Mouse (Mus musculus) gastrocnemius, postnatal 14 days (tissue): ENCODE results near the gene Armc2. TPM values are rescaled to one million over a fixed set of nuclear protein-coding genes. Genes with fewer than 3 reads are reported as not detected.
"Not testable (repeated sequence)": the region's sequence is repeated elsewhere in the genome, so short reads cannot be mapped to it uniquely, and the experiment has no call there.

ENCODE experiments used
- DNase-seq: peaks from one replicate; pipeline ENCODE4 v3.0.0; 2021; ENCODE audit warnings: mixed read lengths
- intact Hi-C: fragments of 180-260 bp; cut with DNase I; formaldehyde crosslinking; loops from one replicate; pipeline ENCODE4 v1.15.1; 2025; ENCODE audit warnings: low total_unique reads
- total RNA-seq, 2 experiments: library from RNA; stranded (reverse); gene quantifications; 2 replicates each; pipeline ENCODE4 v1.2.3; 2021

Armc2 gene
- total RNA-seq, 2 experiments from 2014 or later = 0.29 to 0.47 TPM

GRCm38 (mm10) chr10:41982821-41983220 is 35.4 kb downstream of the Armc2 start:
- no peak for DNase-seq
- intact Hi-C loops = loop anchor here (2.0 to 10.0 kb wide), 3 partner anchors 44 to 662 kb away; no protein-coding TSS in a partner anchor

DNA sequence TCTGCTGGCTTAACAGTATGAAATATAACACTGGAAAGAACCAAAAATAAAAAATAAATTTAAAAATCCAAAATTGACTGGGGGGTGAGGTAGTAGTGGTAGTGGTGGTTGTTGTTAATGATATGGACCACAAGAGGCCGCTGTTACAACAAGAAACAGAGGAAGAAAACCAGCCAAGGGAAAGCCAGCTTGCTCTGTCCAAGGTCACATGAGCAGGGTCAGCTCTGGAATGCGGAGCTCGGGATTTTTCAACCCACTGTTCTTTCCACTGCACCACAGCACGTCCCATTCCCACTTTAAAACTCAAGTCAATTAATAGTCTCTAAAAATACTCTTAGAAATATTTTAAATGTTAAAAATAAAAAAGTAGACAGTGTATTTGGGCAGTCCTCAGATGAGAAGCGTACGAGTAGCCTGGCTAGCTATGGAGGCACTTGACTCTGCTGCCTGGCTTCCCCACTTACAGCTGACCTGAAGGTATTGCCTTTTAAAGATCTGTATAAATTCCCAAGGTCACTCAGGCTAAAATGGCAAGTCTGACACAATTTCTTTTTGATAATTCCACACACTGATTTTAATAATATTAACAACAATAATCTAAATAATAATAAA is 37.4 kb downstream of the Armc2 start:
- intact Hi-C loops = loop anchor here (5.0 to 10.0 kb wide), 2 partner anchors 46 to 664 kb away; no protein-coding TSS in a partner anchor
- peak; percentile 63 for DNase-seq

GRCm38 (mm10) chr10:41978403-41979234 is 39.6 kb downstream of the Armc2 start:
- intact Hi-C loops = no loop called here
- DNase-seq = no peak

DNA sequence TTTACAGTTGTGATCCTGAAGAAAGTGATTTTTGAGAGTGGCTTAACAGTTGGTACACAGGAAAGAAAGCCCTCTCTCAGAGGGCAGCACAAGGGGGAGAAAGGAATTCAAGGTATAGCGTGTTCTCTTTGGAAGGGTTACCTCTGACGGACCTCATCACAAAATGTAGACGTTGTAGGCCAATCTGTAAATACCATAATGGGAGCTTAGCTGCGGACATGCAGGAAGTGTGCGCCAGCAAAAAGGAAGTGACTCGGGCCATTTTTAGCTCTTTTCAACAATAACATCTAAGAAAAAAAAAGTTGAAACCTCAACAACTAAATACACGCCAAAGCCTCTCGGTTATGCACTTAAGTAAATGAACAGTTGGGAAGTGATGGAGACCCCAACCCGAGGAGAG is 45.6 kb downstream of the Armc2 start:
- intact Hi-C loops = no loop called here

DNA sequence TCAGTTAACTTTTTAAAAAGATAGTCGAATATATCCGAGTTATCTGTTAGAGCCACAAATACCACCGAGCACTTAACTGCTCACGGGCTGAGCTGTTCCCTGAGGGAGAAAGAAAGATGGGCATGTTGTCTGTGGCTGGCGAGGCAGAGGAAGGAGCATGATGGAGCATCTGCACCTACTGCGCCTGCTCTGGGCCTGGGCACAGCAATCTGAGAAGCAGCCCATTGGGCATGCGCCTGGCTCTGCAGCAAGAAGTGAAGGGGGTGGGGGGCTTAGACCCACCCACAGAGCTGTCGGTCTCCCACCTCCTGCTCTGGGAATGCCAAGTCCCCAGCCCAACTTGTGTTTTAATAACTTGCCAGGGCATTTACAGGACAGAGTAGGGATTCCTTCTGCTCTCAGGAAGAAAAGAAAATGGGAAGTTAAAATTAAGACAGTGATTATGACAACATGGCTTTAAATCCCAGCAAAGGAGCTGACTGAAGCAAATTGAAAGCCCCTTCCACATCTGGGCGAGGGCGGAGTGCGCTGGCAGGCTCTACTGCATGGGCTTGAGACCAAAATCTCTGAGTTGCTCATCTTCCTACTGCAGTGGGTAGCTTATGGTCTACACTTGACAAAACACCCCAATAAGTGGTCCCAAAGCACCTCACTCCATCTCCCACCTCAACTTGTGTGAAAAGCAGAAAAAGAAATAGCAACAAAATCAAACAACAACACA is 50.2 kb downstream of the Armc2 start:
- intact Hi-C loops = no loop called here
- peak; percentile 48 for DNase-seq

More for the DNA sequence above, 45.6 kb downstream of the Armc2 start:
- DNase-seq = no peak

GRCm38 (mm10) chr10:41962725-41963124 is 55.5 kb downstream of the Armc2 start:
- DNase-seq = no peak
- intact Hi-C loops = loop anchor here (5.0 kb wide), 1 partner anchor 135 kb away; no protein-coding TSS in a partner anchor

DNA sequence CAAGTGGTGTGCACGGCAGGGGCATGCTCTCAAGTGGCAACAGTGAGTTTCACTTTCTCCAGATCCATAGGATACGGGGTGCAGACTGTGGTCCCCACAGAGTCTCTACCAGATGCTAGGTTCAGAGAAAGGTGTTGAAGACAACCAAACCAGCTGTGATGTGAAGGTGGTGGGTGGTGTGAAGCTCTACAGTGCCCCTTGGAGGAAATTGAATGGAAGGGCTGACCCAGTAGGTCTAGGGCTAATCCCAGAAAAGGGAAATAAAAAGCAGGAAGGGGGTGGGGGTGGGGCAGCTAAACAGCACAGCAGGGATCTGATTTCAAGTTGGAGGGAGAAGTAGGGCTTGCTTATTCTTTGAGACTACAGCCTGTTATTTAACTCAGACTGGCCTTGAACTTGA is 58.4 kb downstream of the Armc2 start:
- no peak for DNase-seq
- intact Hi-C loops = loop anchor here (5.0 kb wide), 1 partner anchor 133 kb away; no protein-coding TSS in a partner anchor

DNA sequence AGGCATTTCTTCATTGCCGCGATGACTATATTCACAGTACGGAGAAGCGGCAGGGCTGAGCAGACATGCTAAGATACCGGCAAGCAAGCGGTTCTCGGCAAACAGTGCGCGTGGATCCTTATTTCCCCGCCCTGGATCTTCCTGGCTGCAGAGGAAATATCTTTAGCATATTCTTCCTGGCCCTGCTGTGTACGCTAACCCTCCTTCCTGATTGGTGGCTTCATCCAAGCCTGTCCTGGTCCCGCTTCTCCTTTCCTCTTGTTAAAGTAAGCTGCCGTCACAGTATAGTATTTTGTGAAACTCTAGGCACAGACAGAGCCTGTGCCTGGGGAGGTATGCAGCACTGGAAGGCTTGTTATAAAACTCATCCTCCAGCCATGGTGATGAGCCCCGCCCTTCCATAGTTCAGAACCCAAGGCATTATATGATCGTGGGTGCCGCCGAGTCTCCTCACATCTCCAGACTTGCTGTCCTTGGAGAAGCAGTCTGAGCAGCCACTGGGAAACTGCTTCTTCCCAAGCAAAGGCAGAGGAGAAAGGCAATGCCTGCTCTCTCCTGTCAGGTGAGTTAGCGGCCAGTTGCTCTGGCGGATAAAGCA is 59.5 kb downstream of the Armc2 start:
- intact Hi-C loops = no loop called here
- no peak for DNase-seq

DNA sequence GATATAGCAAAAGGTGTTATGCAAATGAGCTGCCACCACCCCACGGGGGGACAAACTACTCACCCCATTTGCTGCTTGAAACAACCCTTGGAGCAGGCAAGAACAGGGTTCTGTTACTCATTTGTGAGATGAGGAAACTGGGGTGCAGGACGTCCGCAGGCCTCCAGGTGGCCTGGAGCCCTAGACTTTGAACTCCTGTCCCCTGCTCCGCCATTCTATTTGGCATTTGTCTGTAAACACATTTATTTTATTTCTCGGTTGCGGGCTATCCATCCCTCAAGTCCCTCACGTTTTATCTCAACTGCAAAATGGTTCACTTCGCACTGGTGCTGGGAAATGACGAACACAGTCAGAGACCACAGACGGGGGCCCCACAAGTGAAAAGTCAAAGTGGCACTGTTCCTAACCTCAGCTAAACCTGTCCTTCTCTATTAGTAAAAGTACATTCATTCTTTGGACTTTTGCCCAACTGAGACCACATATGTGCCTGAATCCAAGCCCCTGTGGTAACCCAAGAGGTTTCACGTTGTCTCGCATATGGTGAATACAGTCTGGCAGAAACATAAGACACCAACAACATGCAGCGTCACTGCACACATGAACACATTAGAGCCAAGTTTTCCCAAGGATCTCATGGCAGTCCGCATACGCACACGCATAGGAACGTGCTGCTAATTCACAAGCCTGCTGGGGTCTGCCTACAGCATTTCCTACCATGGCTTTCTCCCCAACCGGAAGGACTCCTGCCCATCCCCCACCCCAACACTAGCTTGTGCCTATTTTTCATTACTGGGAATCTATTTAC is 60.6 kb downstream of the Armc2 start:
- intact Hi-C loops = no loop called here
- no peak for DNase-seq

- intact Hi-C loops = no loop called here
- no peak for DNase-seq
Measured at GRCm38 (mm10) chr10:41953528-41953864, 64.7 kb downstream of the Armc2 start.

DNA sequence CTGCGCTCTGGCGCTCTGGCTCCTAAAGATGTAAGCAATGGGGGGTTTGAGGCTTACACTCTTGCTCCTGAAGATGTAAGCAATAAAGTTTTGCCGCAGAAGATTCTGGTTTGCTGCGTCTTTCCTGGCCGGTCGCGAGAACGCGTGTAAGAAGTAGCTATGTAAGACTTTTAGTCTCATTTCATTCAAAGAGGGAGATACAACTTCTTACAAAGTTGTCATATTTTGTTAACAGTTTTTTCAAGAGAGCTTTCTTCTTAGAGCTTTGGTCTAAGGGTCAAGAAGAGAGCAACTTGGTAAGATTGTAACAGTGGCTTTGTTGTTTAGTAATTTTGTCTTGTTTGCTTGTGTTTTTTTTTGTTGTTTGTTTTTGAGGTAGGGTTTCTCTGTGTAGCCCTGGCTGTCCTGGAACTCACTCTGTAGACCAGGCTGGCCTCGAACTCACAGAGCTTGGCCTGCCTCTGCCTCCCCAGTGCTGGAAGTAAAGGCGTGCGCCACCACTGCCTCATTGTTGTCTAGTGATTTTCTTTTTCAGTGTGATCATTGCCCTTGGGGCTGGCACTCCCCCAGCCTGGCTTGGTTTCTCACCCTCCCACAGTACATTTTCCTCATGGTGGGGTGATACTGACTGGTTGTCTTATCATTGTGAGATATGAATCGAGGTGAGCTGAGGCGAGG is 65.3 kb downstream of the Armc2 start:
- no peak for DNase-seq
- intact Hi-C loops = no loop called here

- intact Hi-C loops = not testable (repeated sequence)
Measured at GRCm38 (mm10) chr10:41952354-41952753, 65.9 kb downstream of the Armc2 start.

GRCm38 (mm10) chr10:41939090-41939489 is 79.2 kb downstream of the Armc2 start:
- intact Hi-C loops = no loop called here
- DNase-seq = no peak

More at GRCm38 (mm10) chr10:41952354-41952753, 65.9 kb downstream of the Armc2 start:
- not testable (repeated sequence) for DNase-seq

DNA sequence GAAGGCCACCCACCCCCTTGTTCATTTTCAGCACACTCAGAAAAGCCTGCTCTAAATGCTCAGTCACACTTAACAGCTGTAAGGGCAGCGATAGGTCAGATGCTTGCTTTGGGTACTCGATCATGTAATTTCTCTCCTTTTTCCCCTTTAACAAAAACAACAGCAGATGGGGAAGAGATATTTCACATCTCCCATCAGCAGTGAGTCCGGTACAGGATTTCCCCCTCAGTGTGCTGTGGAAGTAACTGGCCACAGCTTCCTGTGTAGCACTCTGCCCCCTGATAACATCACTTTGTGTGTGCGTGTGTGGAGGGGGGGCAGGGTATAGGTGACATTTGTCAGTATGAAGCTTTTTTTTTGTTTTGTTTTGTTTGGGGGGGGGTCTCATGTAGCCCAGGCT is 81.1 kb downstream of the Armc2 start:
- no peak for DNase-seq
- intact Hi-C loops = no loop called here

DNA sequence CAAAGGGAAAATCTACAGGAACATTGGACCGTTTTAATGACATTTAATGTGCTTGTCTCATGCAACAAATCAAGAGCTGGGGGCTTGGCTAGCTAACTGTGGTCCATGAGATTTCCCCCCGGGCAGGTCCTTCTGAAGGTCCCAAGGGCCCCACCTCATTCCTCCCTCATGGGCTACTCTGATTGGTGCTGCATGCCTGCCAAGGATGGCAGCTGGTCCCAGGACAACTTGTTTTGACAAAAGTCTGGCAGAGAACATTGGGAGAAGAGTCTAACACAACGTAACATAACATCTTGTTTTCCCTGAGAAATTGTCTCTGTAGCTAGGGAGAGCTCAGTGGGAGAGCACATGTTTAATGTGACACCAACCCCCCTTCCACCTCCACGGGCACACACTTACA is 82.1 kb downstream of the Armc2 start:
- intact Hi-C loops = no loop called here
- peak; percentile 45 for DNase-seq

DNA sequence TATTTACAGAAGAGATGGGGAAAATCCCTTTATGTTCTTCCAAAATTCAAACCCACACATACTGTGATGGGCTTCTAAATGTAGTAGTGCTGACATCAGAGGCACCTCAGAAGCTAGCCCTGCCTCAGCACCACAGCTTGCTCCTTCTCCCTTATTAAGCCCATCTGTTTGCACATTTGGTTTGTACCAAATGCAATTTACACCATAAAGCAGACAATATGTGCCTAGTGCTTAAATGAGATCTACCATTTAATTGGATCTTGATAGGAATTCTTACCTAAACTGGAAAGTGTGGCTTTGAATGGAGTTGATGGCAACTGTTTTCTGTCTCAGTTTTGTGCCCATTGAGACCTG is 82.8 kb downstream of the Armc2 start:
- no peak for DNase-seq
- intact Hi-C loops = no loop called here

DNA sequence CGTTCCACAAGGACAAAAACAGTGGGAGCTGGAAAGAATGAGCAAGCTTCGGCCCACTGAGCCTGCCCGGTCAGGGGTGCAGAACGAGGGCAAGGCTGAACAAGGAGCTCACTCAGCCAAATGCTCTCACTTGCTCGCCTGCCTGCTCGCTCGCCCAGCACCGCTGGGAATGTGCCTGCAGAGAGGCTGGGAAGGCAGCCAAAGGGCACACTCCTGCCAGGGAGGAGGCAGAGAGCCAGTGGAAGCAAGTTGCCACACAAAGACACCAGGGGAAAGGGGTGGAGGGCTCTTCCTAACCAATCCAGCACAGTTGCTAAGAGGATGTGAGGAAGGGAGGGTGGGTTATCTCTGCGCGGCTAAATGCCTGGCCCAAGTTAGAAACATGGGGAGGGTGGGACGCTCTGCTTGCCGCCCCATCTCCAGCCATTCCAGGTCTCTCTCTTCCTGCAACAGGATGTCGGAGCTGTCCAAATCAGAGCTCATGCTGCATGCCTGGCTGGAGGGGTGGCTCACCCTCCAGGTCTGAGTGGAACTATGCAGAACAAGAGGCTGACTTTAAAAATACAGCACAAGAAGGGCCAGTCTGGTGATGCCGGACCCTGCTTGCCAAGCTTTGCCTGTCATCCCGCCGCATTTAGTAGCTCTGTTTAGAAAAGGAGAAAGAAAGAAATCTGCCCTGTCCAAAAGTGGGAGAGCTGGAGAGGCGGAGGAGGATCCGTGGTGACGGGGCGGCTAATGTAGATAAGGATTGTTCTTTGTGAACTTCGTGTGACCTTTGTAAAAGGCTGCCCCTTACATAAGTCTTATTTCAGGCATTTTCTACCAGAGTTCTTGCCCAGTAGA is 83.4 kb downstream of the Armc2 start:
- intact Hi-C loops = no loop called here
- peak; percentile 87 for DNase-seq

DNA sequence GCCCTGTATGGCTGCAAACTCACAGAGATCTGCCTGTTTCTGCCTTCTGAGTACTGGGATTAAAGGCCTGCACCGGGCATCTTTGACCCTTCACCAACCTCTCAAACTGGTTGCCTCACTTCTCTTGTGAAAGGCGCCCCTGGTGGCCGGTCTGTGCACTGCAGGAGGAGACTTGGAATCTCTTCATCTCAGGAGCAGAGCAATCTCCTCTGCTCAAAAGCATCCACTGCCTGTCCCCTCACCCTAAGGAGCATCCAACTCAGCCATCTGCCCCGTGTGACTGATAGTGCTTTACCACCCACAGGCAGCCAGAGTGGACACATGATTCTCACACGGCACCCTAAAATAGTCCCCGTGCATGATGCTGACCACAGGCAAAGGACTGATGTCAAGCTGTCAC is 84.7 kb downstream of the Armc2 start:
- intact Hi-C loops = no loop called here
- DNase-seq = peak; percentile 50
